Mouse (Mus musculus): ENCODE measurements around the gene Fmnl3. TPM values are rescaled to one million over a fixed set of nuclear protein-coding genes. Genes with fewer than 3 reads are reported as not detected.
A peak's percentile ranks its signal among the peaks of the same experiment; 100 is the strongest.

Fmnl3 gene
- polyA plus RNA-seq, 1 experiment from 2014 or later = 15.1 TPM

- Histone ChIP-seq H3K9me3 (no peaks in the 10 kb centered on the region), H3K27ac (replicated peaks) (no peak overlapping the region), H3K4me2 (replicated peaks) (no peak overlapping the region), H3K4me3 (no peak overlapping the region), H3K36me3 (peaks cover 77% of the 10 kb centered on the region), H3K4me1 (no peaks in the 10 kb centered on the region), H3K27me3 (no peaks in the 10 kb centered on the region), H3K9ac (replicated peaks) (no peak overlapping the region)
- 91% methylated on average over 9 of the region's 9 CpGs for WGBS
- ATAC-seq (ENCODE audit: low FRiP score, low read depth) = no peak
Observed at GRCm38 (mm10) chr15:99324151-99324550, 46.1 kb downstream of the Fmnl3 start.

GRCm38 (mm10) chr15:99320978-99321377 is 49.3 kb downstream of the Fmnl3 start:
- no peaks in the 10 kb centered on the region for H3K27me3 ChIP-seq
- no peaks in the 10 kb centered on the region for H3K9me3 ChIP-seq
- no peaks in the 10 kb centered on the region for H3K4me1 ChIP-seq
- 0 out of 2 replicates have a peak overlapping the region, but pooled peaks have one; percentile 20 for H3K27ac ChIP-seq (replicated peaks)
- H3K36me3 ChIP-seq = peaks cover 92% of the 10 kb centered on the region
- WGBS = 82% methylated on average over 9 of the region's 9 CpGs
- H3K4me3 ChIP-seq = no peak overlapping the region
- no peak for ATAC-seq (ENCODE audit: low FRiP score, low read depth)
- H3K9ac ChIP-seq (replicated peaks) = no peak overlapping the region
- H3K4me2 ChIP-seq (replicated peaks) = no peak overlapping the region

GRCm38 (mm10) chr15:99320168-99320674 is 50.1 kb downstream of the Fmnl3 start:
- H3K4me1 ChIP-seq = no peaks in the 10 kb centered on the region
- 0 out of 2 replicates have a peak overlapping the region, but pooled peaks have one; percentile 20 for H3K27ac ChIP-seq (replicated peaks)
- no peaks in the 10 kb centered on the region for H3K9me3 ChIP-seq
- no peak overlapping the region for H3K4me3 ChIP-seq
- no peaks in the 10 kb centered on the region for H3K27me3 ChIP-seq
- ATAC-seq (ENCODE audit: low FRiP score, low read depth) = no peak
- H3K9ac ChIP-seq (replicated peaks) = no peak overlapping the region
- peaks cover 94% of the 10 kb centered on the region for H3K36me3 ChIP-seq
- no peak overlapping the region for H3K4me2 ChIP-seq (replicated peaks)
- WGBS = 85% methylated on average over 10 of the region's 10 CpGs

- 73% methylated on average over 3 of the region's 3 CpGs for WGBS
- Histone ChIP-seq H3K36me3 (peaks cover 94% of the 10 kb centered on the region), H3K27me3 (no peaks in the 10 kb centered on the region), H3K9me3 (no peaks in the 10 kb centered on the region), H3K4me2 (replicated peaks) (no peak overlapping the region), H3K27ac (replicated peaks) (no peak overlapping the region), H3K4me1 (no peaks in the 10 kb centered on the region), H3K9ac (replicated peaks) (no peak overlapping the region), H3K4me3 (no peak overlapping the region)
- no peak for ATAC-seq (ENCODE audit: low FRiP score, low read depth)
Observed at GRCm38 (mm10) chr15:99319411-99319871, 50.8 kb downstream of the Fmnl3 start.

- Histone ChIP-seq H3K4me2 (replicated peaks) (no peak overlapping the region), H3K27me3 (no peaks in the 10 kb centered on the region), H3K4me1 (no peaks in the 10 kb centered on the region), H3K9ac (replicated peaks) (no peak overlapping the region), H3K4me3 (no peak overlapping the region), H3K27ac (replicated peaks) (no peak overlapping the region), H3K9me3 (no peaks in the 10 kb centered on the region), H3K36me3 (peaks cover 97% of the 10 kb centered on the region)
- WGBS = 91% methylated on average over 14 of the region's 14 CpGs
- ATAC-seq (ENCODE audit: low FRiP score, low read depth) = no peak
Observed at GRCm38 (mm10) chr15:99318861-99319410, 51.3 kb downstream of the Fmnl3 start.

GRCm38 (mm10) chr15:99318071-99318470 is 52.2 kb downstream of the Fmnl3 start:
- no peak for ATAC-seq (ENCODE audit: low FRiP score, low read depth)
- Histone ChIP-seq H3K27me3 (no peaks in the 10 kb centered on the region), H3K9me3 (no peaks in the 10 kb centered on the region), H3K27ac (replicated peaks) (0 out of 2 replicates have a peak overlapping the region, but pooled peaks have one; percentile 0), H3K4me2 (replicated peaks) (no peak overlapping the region), H3K4me1 (no peaks in the 10 kb centered on the region), H3K9ac (replicated peaks) (no peak overlapping the region), H3K36me3 (peaks cover 88% of the 10 kb centered on the region), H3K4me3 (no peak overlapping the region)
- 90% methylated on average over 6 of the region's 6 CpGs for WGBS

- Histone ChIP-seq H3K36me3 (peaks cover 89% of the 10 kb centered on the region), H3K27ac (replicated peaks) (0 out of 2 replicates have a peak overlapping the region, but pooled peaks have one; percentile 16), H3K4me1 (no peaks in the 10 kb centered on the region), H3K4me3 (no peak overlapping the region), H3K9ac (replicated peaks) (no peak overlapping the region), H3K27me3 (no peaks in the 10 kb centered on the region), H3K4me2 (replicated peaks) (no peak overlapping the region), H3K9me3 (no peaks in the 10 kb centered on the region)
- no peak for ATAC-seq (ENCODE audit: low FRiP score, low read depth)
- 84% methylated on average over 2 of the region's 2 CpGs for WGBS
Observed at GRCm38 (mm10) chr15:99317267-99317651, 53.0 kb downstream of the Fmnl3 start.

GRCm38 (mm10) chr15:99316314-99317266 is 53.7 kb downstream of the Fmnl3 start:
- peaks cover 89% of the 10 kb centered on the region for H3K36me3 ChIP-seq
- no peak overlapping the region for H3K4me3 ChIP-seq
- H3K9ac ChIP-seq (replicated peaks) = no peak overlapping the region
- H3K4me1 ChIP-seq = no peaks in the 10 kb centered on the region
- peak overlapping the region; percentile 80 for H3K27ac ChIP-seq (replicated peaks)
- WGBS = 82% methylated on average over 16 of the region's 16 CpGs
- peak; percentile 65; the same call in 1 of the 2 replicates for ATAC-seq (ENCODE audit: low FRiP score, low read depth)
- H3K9me3 ChIP-seq = no peaks in the 10 kb centered on the region
- H3K27me3 ChIP-seq = no peaks in the 10 kb centered on the region
- no peak overlapping the region for H3K4me2 ChIP-seq (replicated peaks)

- H3K9me3 ChIP-seq = no peaks in the 10 kb centered on the region
- WGBS = 93% methylated on average over 16 of the region's 16 CpGs
- no peak overlapping the region for H3K9ac ChIP-seq (replicated peaks)
- no peak overlapping the region for H3K27ac ChIP-seq (replicated peaks)
- H3K27me3 ChIP-seq = no peaks in the 10 kb centered on the region
- no peak overlapping the region for H3K4me3 ChIP-seq
- H3K4me1 ChIP-seq = no peaks in the 10 kb centered on the region
- ATAC-seq (ENCODE audit: low FRiP score, low read depth) = no peak
- H3K36me3 ChIP-seq = peaks cover 89% of the 10 kb centered on the region
- H3K4me2 ChIP-seq (replicated peaks) = no peak overlapping the region
Observed at GRCm38 (mm10) chr15:99314891-99315290, 55.4 kb downstream of the Fmnl3 start.

- Histone ChIP-seq H3K27ac (replicated peaks) (no peak overlapping the region), H3K4me3 (no peak overlapping the region), H3K27me3 (no peaks in the 10 kb centered on the region), H3K9ac (replicated peaks) (no peak overlapping the region), H3K4me1 (no peaks in the 10 kb centered on the region), H3K36me3 (peaks cover 90% of the 10 kb centered on the region), H3K4me2 (replicated peaks) (no peak overlapping the region), H3K9me3 (no peaks in the 10 kb centered on the region)
- WGBS = 92% methylated on average over 5 of the region's 5 CpGs
- ATAC-seq (ENCODE audit: low FRiP score, low read depth) = no peak
Observed at GRCm38 (mm10) chr15:99310617-99311016, 59.7 kb downstream of the Fmnl3 start.

- 94% methylated on average over 9 of the region's 9 CpGs for WGBS
- H3K36me3 ChIP-seq = peaks cover 90% of the 10 kb centered on the region
- no peak for ATAC-seq (ENCODE audit: low FRiP score, low read depth)
- H3K27ac ChIP-seq (replicated peaks) = no peak overlapping the region
- no peaks in the 10 kb centered on the region for H3K9me3 ChIP-seq
- no peak overlapping the region for H3K4me2 ChIP-seq (replicated peaks)
- no peaks in the 10 kb centered on the region for H3K27me3 ChIP-seq
- H3K4me1 ChIP-seq = no peaks in the 10 kb centered on the region
- no peak overlapping the region for H3K4me3 ChIP-seq
- no peak overlapping the region for H3K9ac ChIP-seq (replicated peaks)
Observed at GRCm38 (mm10) chr15:99309549-99309948, 60.7 kb downstream of the Fmnl3 start.

- Histone ChIP-seq H3K4me2 (replicated peaks) (no peak overlapping the region), H3K9me3 (no peaks in the 10 kb centered on the region), H3K4me1 (no peaks in the 10 kb centered on the region), H3K36me3 (peaks cover 90% of the 10 kb centered on the region), H3K9ac (replicated peaks) (no peak overlapping the region), H3K27ac (replicated peaks) (no peak overlapping the region), H3K27me3 (no peaks in the 10 kb centered on the region), H3K4me3 (no peak overlapping the region)
- 87% methylated on average over 9 of the region's 9 CpGs for WGBS
- no peak for ATAC-seq (ENCODE audit: low FRiP score, low read depth)
Observed at GRCm38 (mm10) chr15:99307476-99307875, 62.8 kb downstream of the Fmnl3 start.
